Mouse (Mus musculus) heart, postnatal 0 days (tissue): Measurements from ENCODE around the gene Tmem44.

Source experiments
- CTCF ChIP-seq: IDR thresholded peaks from 2 replicates; pipeline ENCODE4 v1.5.1; 2016; ENCODE audit warnings: antibody characterized with exemption, control low read depth, low read depth
- EP300 ChIP-seq: IDR thresholded peaks from 2 replicates; pipeline ENCODE4 v1.6.1; 2016; ENCODE audit warnings: antibody characterized with exemption, low read depth

- TF ChIP-seq CTCF (no peak), EP300 (no peak)
Observed at GRCm38 (mm10) chr16:30518635-30519034, 32.0 kb downstream of the Tmem44 start.
